Mouse (Mus musculus): ENCODE results near the gene Tcea3. TPM values are rescaled to one million over a fixed set of nuclear protein-coding genes. Genes with fewer than 3 reads are reported as not detected.

Tcea3 gene
- polyA plus RNA-seq, 1 experiment from 2014 or later = 31.1 TPM

GRCm38 (mm10) chr4:136268912-136269311 is 21.4 kb downstream of the Tcea3 start:
- no peak overlapping the region for H3K27ac ChIP-seq (replicated peaks)
- H3K36me3 ChIP-seq (ENCODE audit: control insufficient read depth, insufficient read depth, low read length) = peaks cover 4% of the 10 kb centered on the region; the same call in 1 of the 2 replicates
- DNase-seq (ENCODE audit: low spot score) (no peak), ATAC-seq (ENCODE audit: low FRiP score, low TSS enrichment) (no peak)
- H3K4me1 ChIP-seq (replicated peaks; ENCODE audit: control insufficient read depth, insufficient read depth) = no peaks in the 10 kb centered on the region
- 88% methylated on average over 1 of the region's 1 CpGs for WGBS
- H3K27me3 ChIP-seq (ENCODE audit: control insufficient read depth, insufficient read depth, low read length) = no peaks in the 10 kb centered on the region
- TF ChIP-seq EP300 (optimal IDR thresholded peaks at IDR 0.05) (no peak), CTCF (IDR thresholded peaks at IDR 0.05; ENCODE audit: low read depth) (no peak)
- H3K4me2 ChIP-seq (replicated peaks; ENCODE audit: low read depth) = no peak overlapping the region
- 0 out of 2 replicates have a peak, but pooled peaks cover 10% of the 10 kb centered on the region for H3K9me3 ChIP-seq (ENCODE audit: control insufficient read depth, low read length)
- H3K9ac ChIP-seq (ENCODE audit: low read length) = no peak overlapping the region
- no peak overlapping the region for H3K4me3 ChIP-seq (ENCODE audit: low read depth, low read length)

- H3K27me3 ChIP-seq (ENCODE audit: control insufficient read depth, insufficient read depth, low read length) = no peaks in the 10 kb centered on the region
- 83% methylated on average over 8 of the region's 8 CpGs for WGBS
- TF ChIP-seq EP300 (optimal IDR thresholded peaks at IDR 0.05) (no peak), CTCF (IDR thresholded peaks at IDR 0.05; ENCODE audit: low read depth) (no peak)
- no peaks in the 10 kb centered on the region for H3K4me1 ChIP-seq (replicated peaks; ENCODE audit: control insufficient read depth, insufficient read depth)
- 0 out of 2 replicates have a peak, but pooled peaks cover 10% of the 10 kb centered on the region for H3K9me3 ChIP-seq (ENCODE audit: control insufficient read depth, low read length)
- H3K4me2 ChIP-seq (replicated peaks; ENCODE audit: low read depth) = no peak overlapping the region
- no peak overlapping the region for H3K27ac ChIP-seq (replicated peaks)
- no peak for DNase-seq (ENCODE audit: low spot score)
- H3K4me3 ChIP-seq (ENCODE audit: low read depth, low read length) = no peak overlapping the region
- peaks cover 4% of the 10 kb centered on the region; the same call in 1 of the 2 replicates for H3K36me3 ChIP-seq (ENCODE audit: control insufficient read depth, insufficient read depth, low read length)
- no peak overlapping the region for H3K9ac ChIP-seq (ENCODE audit: low read length)
- ATAC-seq (ENCODE audit: low FRiP score, low TSS enrichment) = no peak
Measured at GRCm38 (mm10) chr4:136270648-136271047, 23.1 kb downstream of the Tcea3 start.

GRCm38 (mm10) chr4:136281097-136281496 is 33.6 kb downstream of the Tcea3 start:
- no peaks in the 10 kb centered on the region for H3K27me3 ChIP-seq (ENCODE audit: control insufficient read depth, insufficient read depth, low read length)
- H3K4me2 ChIP-seq (replicated peaks; ENCODE audit: low read depth) = no peak overlapping the region
- DNase-seq (ENCODE audit: low spot score) (no peak), ATAC-seq (ENCODE audit: low FRiP score, low TSS enrichment) (no peak)
- no peaks in the 10 kb centered on the region for H3K9me3 ChIP-seq (ENCODE audit: control insufficient read depth, low read length)
- H3K36me3 ChIP-seq (ENCODE audit: control insufficient read depth, insufficient read depth, low read length) = no peaks in the 10 kb centered on the region
- H3K9ac ChIP-seq (ENCODE audit: low read length) = no peak overlapping the region
- H3K27ac ChIP-seq (replicated peaks) = no peak overlapping the region
- no peak overlapping the region for H3K4me3 ChIP-seq (ENCODE audit: low read depth, low read length)
- TF ChIP-seq EP300 (optimal IDR thresholded peaks at IDR 0.05) = no peak
- no peak for TF ChIP-seq CTCF (IDR thresholded peaks at IDR 0.05; ENCODE audit: low read depth)
- H3K4me1 ChIP-seq (replicated peaks; ENCODE audit: control insufficient read depth, insufficient read depth) = no peaks in the 10 kb centered on the region; the same call in none of the 2 replicates
- WGBS = 80% methylated on average over 8 of the region's 8 CpGs

- Histone ChIP-seq H3K36me3 (ENCODE audit: control insufficient read depth, insufficient read depth, low read length) (no peaks in the 10 kb centered on the region), H3K4me1 (replicated peaks; ENCODE audit: control insufficient read depth, insufficient read depth) (no peaks in the 10 kb centered on the region; the same call in none of the 2 replicates), H3K9ac (ENCODE audit: low read length) (no peak overlapping the region), H3K9me3 (ENCODE audit: control insufficient read depth, low read length) (no peaks in the 10 kb centered on the region), H3K27me3 (ENCODE audit: control insufficient read depth, insufficient read depth, low read length) (no peaks in the 10 kb centered on the region), H3K27ac (replicated peaks) (peak overlapping the region; percentile 24; the same call in 1 of the 2 replicates), H3K4me2 (replicated peaks; ENCODE audit: low read depth) (no peak overlapping the region), H3K4me3 (ENCODE audit: low read depth, low read length) (no peak overlapping the region)
- WGBS = 61% methylated on average over 9 of the region's 9 CpGs
- TF ChIP-seq EP300 (optimal IDR thresholded peaks at IDR 0.05) = no peak
- TF ChIP-seq CTCF (IDR thresholded peaks at IDR 0.05; ENCODE audit: low read depth) = no peak
- DNase-seq (ENCODE audit: low spot score) (no peak), ATAC-seq (ENCODE audit: low FRiP score, low TSS enrichment) (no peak)
Measured at GRCm38 (mm10) chr4:136281611-136282010, 34.1 kb downstream of the Tcea3 start.

- Histone ChIP-seq H3K27ac (replicated peaks) (peak overlapping the region; percentile 95), H3K9ac (ENCODE audit: low read length) (peak overlapping the region; percentile 55), H3K4me2 (replicated peaks; ENCODE audit: low read depth) (0 out of 2 replicates have a peak overlapping the region, but pooled peaks have one; percentile 2), H3K27me3 (ENCODE audit: control insufficient read depth, insufficient read depth, low read length) (no peaks in the 10 kb centered on the region), H3K4me3 (ENCODE audit: low read depth, low read length) (no peak overlapping the region), H3K36me3 (ENCODE audit: control insufficient read depth, insufficient read depth, low read length) (0 out of 2 replicates have a peak, but pooled peaks cover 5% of the 10 kb centered on the region), H3K9me3 (ENCODE audit: control insufficient read depth, low read length) (no peaks in the 10 kb centered on the region), H3K4me1 (replicated peaks; ENCODE audit: control insufficient read depth, insufficient read depth) (peaks cover 2% of the 10 kb centered on the region)
- TF ChIP-seq CTCF (IDR thresholded peaks at IDR 0.05; ENCODE audit: low read depth) (no peak), EP300 (optimal IDR thresholded peaks at IDR 0.05) (no peak)
- DNase-seq (ENCODE audit: low spot score) = peak; percentile 40
- no peak for ATAC-seq (ENCODE audit: low FRiP score, low TSS enrichment)
- WGBS = 27% methylated on average over 10 of the region's 10 CpGs
Measured at GRCm38 (mm10) chr4:136282621-136283480, 35.3 kb downstream of the Tcea3 start.

- no peak for ATAC-seq (ENCODE audit: low FRiP score, low TSS enrichment)
- Histone ChIP-seq H3K36me3 (ENCODE audit: control insufficient read depth, insufficient read depth, low read length) (0 out of 2 replicates have a peak, but pooled peaks cover 8% of the 10 kb centered on the region), H3K4me1 (replicated peaks; ENCODE audit: control insufficient read depth, insufficient read depth) (peaks cover 2% of the 10 kb centered on the region), H3K27ac (replicated peaks) (peak overlapping the region; percentile 95), H3K9me3 (ENCODE audit: control insufficient read depth, low read length) (no peaks in the 10 kb centered on the region), H3K9ac (ENCODE audit: low read length) (no peak overlapping the region), H3K27me3 (ENCODE audit: control insufficient read depth, insufficient read depth, low read length) (no peaks in the 10 kb centered on the region), H3K4me2 (replicated peaks; ENCODE audit: low read depth) (peak overlapping the region; percentile 77; the same call in 1 of the 2 replicates), H3K4me3 (ENCODE audit: low read depth, low read length) (no peak overlapping the region)
- 27% methylated on average over 2 of the region's 2 CpGs for WGBS
- no peak for DNase-seq (ENCODE audit: low spot score)
- TF ChIP-seq CTCF (IDR thresholded peaks at IDR 0.05; ENCODE audit: low read depth) (no peak), EP300 (optimal IDR thresholded peaks at IDR 0.05) (no peak)
Measured at GRCm38 (mm10) chr4:136283783-136284182, 36.3 kb downstream of the Tcea3 start.
